Mouse (Mus musculus) T-helper 17 cell (primary cell): ENCODE measurements around the gene Itch.
"Not testable (repeated sequence)": the region's sequence is repeated elsewhere in the genome, so short reads cannot be mapped to it uniquely, and the experiment has no call there.

Experiments
- in situ Hi-C, 2 experiments: fragments of 300-600 bp; cut with MboI, MseI; formaldehyde crosslinking; loops; 1 replicate in 1 of 2; 2 replicates in 1 of 2; pipeline ENCODE4 v1.15.1; 2025; ENCODE audit warnings: high pct_unique_total_duplicates in 2 of 2

Itch gene

DNA sequence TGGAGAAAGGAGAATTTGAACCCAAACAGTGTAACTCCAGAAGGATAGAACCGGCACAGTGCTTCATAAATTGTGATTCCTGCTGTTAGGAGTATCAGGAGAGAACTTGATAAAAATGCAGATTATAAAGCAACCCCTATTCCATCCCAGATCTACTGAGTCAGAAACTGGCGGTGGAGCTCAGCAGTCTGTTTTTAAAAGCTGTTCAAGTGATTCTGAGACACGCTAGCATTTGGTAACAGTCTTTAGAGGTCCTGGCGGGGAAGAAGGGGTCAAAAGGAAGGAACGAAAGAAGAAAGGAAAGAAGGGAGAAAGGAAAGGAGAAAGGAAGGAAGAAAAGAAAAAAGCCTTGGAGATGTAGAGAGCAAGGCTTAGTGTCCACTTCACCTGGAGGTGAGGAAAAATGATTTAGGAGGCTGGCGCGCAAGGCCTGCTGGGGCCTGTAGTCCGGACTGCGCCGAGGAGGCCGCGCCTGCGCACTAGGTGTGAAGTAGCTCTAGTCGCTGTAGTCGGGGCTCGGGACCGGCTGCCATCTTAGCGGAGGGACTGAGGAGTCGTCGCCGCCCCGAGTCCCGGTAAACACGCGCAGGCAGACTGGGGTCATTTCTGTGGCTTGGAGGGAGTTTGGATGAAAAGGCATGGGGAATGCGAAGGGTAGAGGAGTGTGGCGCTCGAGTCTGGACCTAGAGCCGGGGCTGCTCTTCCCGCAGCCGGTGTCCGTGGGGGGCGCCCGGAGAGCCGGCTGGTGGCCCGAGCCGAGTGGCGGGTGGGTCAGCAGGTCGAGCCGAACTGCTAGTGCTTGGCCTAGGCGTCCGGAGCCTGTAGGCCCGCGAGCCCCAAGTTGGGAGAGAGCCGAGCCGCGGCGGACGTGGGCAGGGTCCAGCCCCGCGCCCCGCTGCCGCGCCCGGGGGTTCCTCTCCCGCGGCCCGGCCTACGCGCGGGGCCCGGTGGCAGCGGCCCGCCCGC lies at the start of gene Itch:
TSS of gene Itch (plus strand) at position 499 of the 966 bp plus-strand sequence.
- in situ Hi-C loops = no loop called here

- in situ Hi-C loops = loop anchor here in 1 of 2 experiments (5.0 kb wide), 1 partner anchor 88 kb away; no protein-coding TSS in a partner anchor
Observed at GRCm38 (mm10) chr2:155084546-155084945, 48.8 kb upstream of the Itch start.

- in situ Hi-C loops = no loop called here
Observed at GRCm38 (mm10) chr2:155086328-155086727, 47.0 kb upstream of the Itch start.

- in situ Hi-C loops = no loop called here
Observed at GRCm38 (mm10) chr2:155088264-155088663, 45.0 kb upstream of the Itch start.

DNA sequence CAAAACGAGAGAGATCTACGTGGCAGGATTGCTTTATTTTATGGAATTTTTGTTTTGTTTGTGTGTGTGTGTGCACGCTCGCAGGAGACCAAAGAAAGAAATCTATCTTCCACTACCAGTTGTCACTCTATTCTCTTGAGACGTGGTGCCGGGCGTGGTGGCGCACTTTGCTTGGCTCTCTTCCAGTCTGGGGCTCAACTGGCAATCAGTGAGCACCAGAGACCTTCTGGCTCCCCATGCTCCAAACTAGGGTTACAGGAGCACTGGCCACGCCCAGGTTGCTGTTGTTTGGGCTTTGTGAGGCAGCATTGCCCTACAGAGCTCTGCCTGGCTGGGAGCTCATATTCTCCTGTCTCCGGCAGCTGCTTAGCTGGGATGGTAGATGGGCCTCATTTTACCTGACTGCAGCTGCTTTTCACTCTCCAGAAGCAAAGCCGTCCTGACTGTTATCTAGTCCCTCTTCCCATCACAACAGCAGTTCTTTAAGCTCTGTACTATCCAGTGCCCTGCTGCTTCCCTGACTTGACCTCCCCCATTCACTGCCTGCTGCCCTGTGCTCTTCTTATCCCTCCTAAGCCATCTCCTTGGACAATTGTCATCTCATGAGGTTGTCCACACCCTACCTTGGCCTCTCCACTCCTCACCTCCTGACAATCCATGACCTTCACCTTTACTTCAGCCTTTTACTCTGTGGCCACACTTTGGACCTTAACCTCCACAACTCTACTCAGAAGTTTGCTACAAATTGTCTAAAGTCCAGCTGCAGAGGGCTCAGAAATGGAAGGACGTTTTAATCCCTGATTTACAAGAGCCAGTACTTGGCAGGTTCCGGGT lies 42.2 kb upstream of the Itch start:
- in situ Hi-C loops = no loop called here

GRCm38 (mm10) chr2:155091743-155092075 lies 41.6 kb upstream of the Itch start:
- in situ Hi-C loops = no loop called here

DNA sequence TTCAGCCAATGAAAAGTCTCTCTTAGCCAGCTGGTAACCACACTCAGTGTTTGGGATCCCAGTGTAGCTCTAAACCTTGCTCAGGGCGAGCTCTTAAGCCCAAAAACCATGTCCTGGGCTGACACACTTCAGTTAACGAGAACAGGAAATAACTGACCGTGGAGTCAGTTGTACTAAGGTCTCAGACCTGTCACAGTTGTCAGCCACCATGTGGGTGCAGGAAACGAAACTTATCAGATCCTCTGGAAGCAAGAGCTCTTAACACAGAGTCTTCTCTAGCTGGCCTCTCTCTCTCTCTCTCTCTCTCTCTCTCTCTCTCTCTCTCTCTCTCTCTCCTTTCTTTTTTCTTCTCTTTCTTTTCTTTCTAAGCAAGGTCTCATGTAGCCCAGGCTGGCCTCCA lies 39.9 kb upstream of the Itch start:
- in situ Hi-C loops = no loop called here

DNA sequence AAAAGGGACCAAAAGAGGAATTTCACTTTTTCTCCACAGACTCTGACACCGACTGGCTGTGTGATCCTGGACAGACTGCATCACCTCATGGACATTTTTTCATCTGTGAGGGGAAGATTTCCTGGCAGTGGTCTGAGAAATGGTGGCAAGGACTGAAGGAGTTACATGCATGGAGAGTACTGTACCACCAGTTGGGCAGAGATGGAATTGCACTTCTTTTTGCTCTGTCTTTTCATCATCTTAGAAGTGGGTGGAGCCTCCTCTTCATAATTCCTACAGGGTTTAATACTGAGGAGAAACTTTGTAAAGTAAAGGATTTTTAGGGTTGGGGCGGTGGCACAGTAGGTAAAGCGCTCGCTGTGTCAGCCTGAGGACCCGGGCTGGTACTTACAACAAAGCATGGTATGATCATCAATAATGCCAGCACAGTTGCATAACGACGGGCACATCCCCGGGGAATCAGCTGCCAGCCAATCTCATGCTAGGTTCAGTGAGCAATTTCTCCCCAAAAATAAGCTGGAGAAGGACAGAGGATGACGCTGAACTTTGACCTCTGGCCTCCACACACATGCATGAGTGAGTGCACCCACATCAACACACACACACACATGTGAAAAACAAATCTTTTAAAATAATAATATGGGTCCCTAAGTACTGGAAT lies 34.5 kb upstream of the Itch start:
- in situ Hi-C loops = no loop called here

DNA sequence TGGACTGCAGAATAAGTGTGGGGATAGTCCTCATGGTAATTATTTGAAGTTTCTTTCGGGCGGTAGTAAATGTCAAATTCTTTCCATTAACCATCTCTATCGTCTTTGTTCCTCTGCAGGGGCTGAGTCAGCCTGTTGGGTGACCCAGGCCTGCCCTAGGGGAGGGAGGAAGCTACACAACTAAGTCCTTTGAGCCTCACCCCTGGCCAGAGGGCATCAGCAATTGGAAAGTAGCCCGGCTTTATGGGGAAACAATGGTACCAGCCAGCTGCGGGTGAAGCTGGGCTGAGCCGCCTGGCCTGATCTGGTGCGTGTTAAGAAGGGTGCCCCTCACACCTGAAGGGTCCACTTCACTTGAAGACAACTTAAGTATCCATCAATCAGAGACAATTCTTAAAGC lies 33.9 kb upstream of the Itch start:
- in situ Hi-C loops = no loop called here

DNA sequence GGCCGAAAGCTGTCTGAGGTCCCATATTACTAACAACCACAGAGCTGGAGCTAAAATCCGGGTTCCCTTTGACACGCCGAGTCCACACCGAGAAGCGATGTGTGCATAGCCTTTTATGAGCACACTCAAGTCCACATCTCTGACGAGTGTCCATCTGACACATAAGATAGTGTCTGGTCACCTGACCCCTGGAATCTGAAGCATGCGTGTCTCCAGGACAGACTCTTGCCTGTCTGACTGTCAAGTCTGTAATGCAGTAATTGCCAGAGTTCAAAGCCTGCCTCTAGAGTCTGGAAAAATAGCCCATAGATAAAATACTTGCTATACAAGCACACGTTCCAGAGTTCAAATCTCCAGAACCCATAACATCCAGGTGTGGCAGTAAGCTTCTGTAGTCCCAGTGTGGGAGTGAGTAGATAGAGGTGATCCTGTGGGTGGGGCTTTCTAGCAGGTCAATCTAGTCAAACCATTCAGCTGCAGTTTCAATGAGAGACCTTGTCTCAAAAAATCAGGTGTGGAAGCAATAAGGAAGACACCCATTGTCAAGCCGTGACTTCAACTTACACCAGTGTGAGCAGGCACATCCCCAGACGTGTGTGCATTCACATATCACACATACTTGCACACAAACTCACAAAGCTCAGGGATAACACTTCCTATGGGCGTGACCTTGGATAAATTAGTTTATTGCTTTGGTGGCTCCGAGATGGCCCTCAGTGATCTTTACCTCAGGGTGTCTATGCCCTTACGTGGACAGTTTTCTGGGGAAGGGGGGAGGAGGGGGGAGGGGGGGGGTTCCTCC lies 33.1 kb upstream of the Itch start:
- in situ Hi-C loops = no loop called here

GRCm38 (mm10) chr2:155100796-155101259 lies 32.5 kb upstream of the Itch start:
- in situ Hi-C loops = no loop called here

DNA sequence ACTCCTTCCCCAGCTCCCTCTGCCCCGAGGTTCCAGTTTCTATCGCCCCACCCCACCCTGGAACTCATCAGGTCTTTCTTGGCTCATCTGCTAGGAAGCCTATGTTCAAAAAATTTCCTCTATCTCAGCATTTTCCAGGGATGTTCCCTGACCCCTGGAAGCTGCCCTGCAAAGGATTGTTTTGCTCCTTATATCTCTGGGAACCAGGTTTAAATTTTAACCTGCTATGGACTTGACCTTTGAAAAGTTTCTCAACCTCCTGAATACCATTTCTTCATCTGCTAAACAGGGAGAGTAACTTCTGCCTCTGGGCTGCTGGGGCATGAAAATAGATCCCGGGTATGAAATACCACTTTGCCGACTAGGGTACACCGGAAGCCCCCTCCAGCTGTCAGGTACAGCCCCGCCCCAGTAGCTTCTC lies 31.5 kb upstream of the Itch start:
- in situ Hi-C loops = no loop called here

GRCm38 (mm10) chr2:155103607-155104006 lies 29.7 kb upstream of the Itch start:
- in situ Hi-C loops = no loop called here

DNA sequence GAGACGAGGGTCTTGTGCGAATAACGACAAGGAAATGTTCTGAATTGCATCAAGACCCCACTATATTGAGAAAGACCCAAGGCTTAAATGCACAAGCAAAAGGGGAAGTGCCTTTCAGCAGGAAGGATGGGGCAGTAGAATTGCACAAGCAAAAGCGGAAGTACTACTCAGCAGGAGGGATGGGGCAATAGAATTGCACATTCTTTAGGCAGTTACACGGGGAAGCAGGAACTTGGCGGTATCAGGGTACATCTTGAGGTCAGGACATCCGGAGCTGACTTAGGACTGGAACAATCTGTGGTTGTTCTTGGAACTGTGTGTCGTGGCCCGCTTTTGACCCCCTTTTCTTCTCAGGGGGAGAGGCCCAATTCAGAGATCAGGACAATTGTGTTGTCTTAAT lies 26.0 kb upstream of the Itch start:
- in situ Hi-C loops = not testable (repeated sequence)

- in situ Hi-C loops = no loop called here
Observed at GRCm38 (mm10) chr2:155115216-155115830, 18.0 kb upstream of the Itch start.

DNA sequence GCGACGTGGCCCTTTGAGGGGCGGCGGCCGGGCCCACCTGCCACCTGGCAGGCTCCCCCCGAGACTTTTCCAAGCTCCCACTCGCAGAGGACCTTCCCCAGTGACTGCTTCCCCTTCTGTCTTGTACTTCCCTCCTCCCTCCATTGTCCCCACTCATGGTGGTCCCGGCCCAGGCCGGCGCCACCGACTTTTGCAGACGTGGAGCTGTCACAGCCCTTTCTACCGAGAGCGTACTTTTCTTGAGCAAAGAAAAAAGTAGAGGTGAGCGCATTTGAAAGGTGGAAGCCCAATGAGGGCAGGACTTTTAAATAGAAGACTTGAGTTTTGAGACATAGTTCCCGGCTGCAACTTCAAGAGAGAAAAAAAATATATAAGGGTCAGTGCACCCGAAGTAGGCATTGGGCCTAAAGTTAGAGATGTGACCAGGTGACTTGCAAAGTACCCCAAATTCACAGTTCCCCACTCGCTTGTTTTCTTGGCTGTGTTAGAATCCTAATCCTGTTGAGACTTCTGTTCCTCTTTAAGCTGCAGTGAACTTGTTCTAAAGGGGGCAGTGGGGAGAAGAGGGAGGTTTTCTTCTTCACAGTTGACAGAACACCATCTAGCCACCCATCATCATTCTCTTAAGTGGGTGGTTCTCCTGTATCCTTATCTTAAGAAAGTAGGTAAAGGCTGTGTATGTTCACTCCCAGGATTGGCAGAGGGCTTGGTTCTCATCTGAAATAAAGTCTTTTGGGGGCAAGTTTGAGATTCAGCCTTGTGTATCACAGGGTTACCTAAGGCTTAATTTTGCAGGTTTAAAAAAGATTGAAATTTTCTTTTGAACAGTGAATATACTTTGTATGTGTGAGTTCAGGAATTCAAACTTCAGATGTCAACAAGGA lies 910 bp downstream of the Itch start:
- in situ Hi-C loops = no loop called here

DNA sequence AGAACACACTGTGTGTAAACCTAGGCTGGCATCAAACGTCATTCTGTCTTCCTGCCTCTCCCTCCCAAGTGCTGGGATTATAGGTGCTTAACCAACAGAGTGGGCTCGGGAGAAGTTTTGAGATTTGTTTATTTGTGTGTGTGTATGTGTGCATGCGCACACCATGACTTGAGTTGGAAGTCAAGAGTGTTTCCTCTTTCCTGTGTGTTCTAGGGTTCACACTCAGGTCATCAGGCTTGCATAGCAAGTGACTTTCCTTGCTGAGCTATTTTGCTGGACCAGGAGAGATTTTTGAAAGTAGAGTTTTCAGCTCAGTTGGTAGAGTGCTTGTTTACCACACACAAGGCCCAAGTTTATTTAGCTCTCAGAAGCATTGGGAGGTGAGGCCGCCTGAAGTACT lies 1.8 kb downstream of the Itch start:
- in situ Hi-C loops = no loop called here

DNA sequence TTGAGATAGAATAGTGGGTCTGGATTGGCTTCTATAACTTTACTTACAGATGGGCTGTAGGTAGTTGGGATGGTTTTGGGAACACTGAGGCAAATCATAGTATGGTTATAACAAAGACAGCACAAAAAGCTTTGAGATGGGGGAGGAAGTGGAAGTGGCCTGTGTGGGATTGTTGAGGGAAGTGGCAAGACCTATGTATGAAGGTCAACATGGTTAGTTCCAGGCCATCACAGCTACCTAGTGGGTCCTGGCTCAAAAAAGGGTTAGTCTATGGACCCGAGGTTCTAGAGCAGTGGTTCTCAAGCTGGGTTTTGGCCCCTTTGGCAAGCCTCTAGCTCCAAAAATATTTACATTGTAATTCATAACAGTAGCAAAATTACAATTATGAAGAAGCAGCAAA lies 2.2 kb downstream of the Itch start:
- in situ Hi-C loops = no loop called here

DNA sequence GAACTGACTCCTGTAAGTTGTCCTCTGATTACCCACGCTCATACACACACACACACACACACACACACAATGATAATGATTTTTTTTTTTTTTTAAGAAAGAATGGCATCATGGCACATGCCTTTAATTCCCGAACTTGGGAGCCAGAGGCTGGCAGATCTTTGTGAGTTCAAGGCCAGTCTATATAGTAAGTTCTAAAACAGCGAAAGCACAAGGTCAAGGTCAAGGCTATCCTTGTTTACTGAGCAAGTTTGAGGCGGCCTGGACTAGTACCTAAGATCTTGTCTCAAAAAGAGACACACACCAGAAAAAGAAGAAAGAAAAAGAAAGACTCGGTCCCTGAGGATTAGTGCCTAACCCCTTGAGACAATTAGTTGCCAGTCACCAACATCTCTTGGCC lies 7.7 kb downstream of the Itch start:
- in situ Hi-C loops = no loop called here
